Mouse (Mus musculus) forebrain, embryonic 11.5 days (tissue): Measurements from ENCODE around the gene 2510009E07Rik. TPM values are rescaled to one million over a fixed set of nuclear protein-coding genes. Genes with fewer than 3 reads are reported as not detected.

ENCODE experiments used
- ATAC-seq: fragments of 200-750 bp; cut with Nextera tagmentation; replicated peaks from 2 replicates; pipeline ENCODE4 v1.8.0; 2017; ENCODE audit warnings: moderate TSS enrichment; ENCODE audit not compliant: low FRiP score
- DNase-seq: peaks from one replicate; pipeline ENCODE4 v3.0.0-alpha.2; 2017; ENCODE audit warnings: low spot score
- H3K27ac ChIP-seq: fragments of 300-500 bp; sonication (generic); 2 replicates; pipeline ENCODE4 v1.5.1; 2014; ENCODE audit warnings: low read depth, low read length
- H3K27me3 ChIP-seq: fragments of 300-500 bp; sonication (generic); 2 replicates; pipeline ENCODE4 v1.6.1; 2014; ENCODE audit warnings: mild to moderate bottlenecking, low read length, mixed read lengths; ENCODE audit not compliant: control insufficient read depth, insufficient read depth
- H3K36me3 ChIP-seq: fragments of 300-500 bp; sonication (generic); 2 replicates; pipeline ENCODE4 v1.6.1; 2014; ENCODE audit warnings: mild to moderate bottlenecking, low read length, moderate library complexity, mixed read lengths; ENCODE audit not compliant: control insufficient read depth, insufficient read depth
- H3K4me1 ChIP-seq: fragments of 300-500 bp; sonication (generic); replicated peaks from 2 replicates; pipeline ENCODE4 v1.6.1; 2014; ENCODE audit warnings: low read length, mixed read lengths; ENCODE audit not compliant: control insufficient read depth, insufficient read depth
- H3K4me2 ChIP-seq: fragments of 300-500 bp; sonication (generic); 2 replicates; pipeline ENCODE4 v1.6.1; 2014; ENCODE audit warnings: low read depth, mild to moderate bottlenecking, low read length, moderate library complexity, mixed read lengths; ENCODE audit not compliant: severe bottlenecking
- H3K4me3 ChIP-seq: fragments of 300-500 bp; sonication (generic); 2 replicates; pipeline ENCODE4 v1.5.1; 2014; ENCODE audit warnings: low read depth, low read length
- H3K9ac ChIP-seq: fragments of 300-500 bp; sonication (generic); 2 replicates; pipeline ENCODE4 v1.6.1; 2014; ENCODE audit warnings: low read length
- H3K9me3 ChIP-seq: fragments of 300-500 bp; sonication (generic); 2 replicates; pipeline ENCODE4 v1.6.1; 2016; ENCODE audit warnings: low read length, mixed read lengths; ENCODE audit not compliant: control insufficient read depth
- WGBS: fragments of 180-500 bp; shearing (Covaris S2); extraction: QIAGEN DNeasy Blood & Tissue Kit; methylation state at CpG from one replicate; pipeline ENCODE4 v1.1.7; 2014; 5-methylcytosine and 5-hydroxymethylcytosine counted together
- polyA plus RNA-seq: library from polyadenylated mRNA; unstranded; fragments of >200 nt; fragmentation: Nextera tagmentation; extraction: Ambion mirVana; gene quantifications from 2 replicates; pipeline ENCODE4 v1.2.1, GENCODE M21; 2014

The 2510009E07Rik gene
- polyA plus RNA-seq, 1 experiment from 2014 or later: 43.5 TPM

GRCm38 (mm10) chr16:21637201-21637819, 57.2 kb downstream of the 2510009E07Rik start:
- Histone ChIP-seq H3K27ac (no peak overlapping the region), H3K27me3 (no peaks in the 10 kb centered on the region), H3K4me1 (no peaks in the 10 kb centered on the region), H3K4me3 (no peak overlapping the region), H3K9me3 (no peaks in the 10 kb centered on the region), H3K9ac (no peak overlapping the region), H3K4me2 (no peak overlapping the region), H3K36me3 (no peaks in the 10 kb centered on the region)
- ATAC-seq (no peak), DNase-seq (no peak)
- WGBS: 88% methylated on average over 11 of the region's 11 CpGs

DNA sequence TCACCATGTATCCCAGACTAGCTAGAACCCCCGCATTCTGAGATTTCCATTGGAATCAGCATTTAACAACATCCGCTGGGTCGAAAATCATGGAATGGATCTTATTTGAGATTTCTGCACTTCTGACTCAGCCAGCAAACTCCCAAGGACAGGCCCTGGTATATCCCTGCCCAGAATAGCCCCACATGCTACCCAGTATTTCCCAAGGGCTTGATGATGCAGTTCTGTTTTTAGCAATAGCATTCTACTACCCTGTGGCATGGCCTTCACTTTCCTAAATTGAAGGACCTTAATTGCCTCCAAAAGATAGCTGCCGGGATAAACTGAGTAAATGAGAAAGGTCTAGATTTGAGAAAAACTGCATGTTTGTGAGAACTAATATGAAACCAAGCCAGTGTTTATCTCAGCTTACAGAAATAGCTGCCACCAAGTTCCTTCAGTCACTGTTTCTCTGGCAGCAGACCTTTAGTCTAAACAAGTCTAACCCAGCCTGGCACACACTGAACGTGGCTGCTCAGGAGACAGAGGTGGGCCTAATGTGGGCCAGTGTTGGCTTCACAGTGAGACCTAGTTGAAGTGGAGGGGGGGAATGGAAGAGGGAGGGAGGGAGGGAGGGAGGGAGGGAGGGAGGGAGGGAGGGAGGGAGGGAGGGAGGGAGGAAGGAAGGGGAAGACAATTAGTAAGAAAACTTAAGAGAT, 58.2 kb downstream of the 2510009E07Rik start:
- Histone ChIP-seq H3K9me3 (no peaks in the 10 kb centered on the region), H3K27me3 (no peaks in the 10 kb centered on the region), H3K4me1 (no peaks in the 10 kb centered on the region), H3K36me3 (no peaks in the 10 kb centered on the region), H3K9ac (no peak overlapping the region), H3K27ac (no peak overlapping the region), H3K4me2 (no peak overlapping the region), H3K4me3 (no peak overlapping the region)
- ATAC-seq (no peak), DNase-seq (no peak)
- WGBS: 87% methylated on average over 5 of the region's 5 CpGs

DNA sequence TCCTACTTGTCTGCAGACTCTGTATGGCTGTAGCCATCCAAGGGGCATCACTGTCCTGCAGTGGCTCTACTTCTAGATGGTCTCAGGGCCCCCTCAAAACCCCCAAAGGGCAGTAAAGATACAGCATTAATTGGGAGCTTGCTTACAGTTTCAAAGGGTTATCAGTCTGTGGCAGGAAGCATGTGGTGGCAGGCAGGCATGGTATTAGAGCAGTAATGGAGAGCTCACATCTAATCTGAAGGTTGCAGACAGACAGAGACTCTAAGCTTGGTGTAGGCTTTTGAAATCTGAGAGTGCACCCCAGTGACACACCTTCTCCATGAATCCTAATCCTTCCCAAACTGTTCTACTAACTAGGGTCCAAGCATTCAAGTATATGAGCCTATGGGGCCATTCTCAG, 60.0 kb downstream of the 2510009E07Rik start:
- no peak for ATAC-seq

DNA sequence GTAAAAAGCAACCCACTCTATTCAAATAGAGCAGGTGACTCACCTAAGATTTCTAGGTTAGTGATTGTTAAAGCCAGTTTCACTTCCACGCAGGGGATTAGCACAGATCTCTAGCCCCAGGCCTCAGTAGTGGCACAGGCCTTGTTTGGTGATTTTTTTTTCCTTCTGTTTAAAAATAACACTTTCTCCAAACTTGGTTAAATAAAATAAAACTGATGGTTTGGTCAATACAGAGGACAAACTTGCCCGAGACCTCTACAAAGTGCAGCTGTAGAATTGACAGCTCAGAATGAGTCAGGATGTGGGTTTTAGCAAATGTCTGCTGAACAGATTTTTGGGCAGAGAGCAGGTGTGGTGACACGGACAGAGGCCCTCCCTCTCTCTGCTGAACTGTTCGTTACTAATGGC, 62.6 kb downstream of the 2510009E07Rik start:
- no peak for DNase-seq
- no peaks in the 10 kb centered on the region for H3K36me3 ChIP-seq
- peaks cover 6% of the 10 kb centered on the region; the same call in 1 of the 2 replicates for H3K4me1 ChIP-seq

More for the DNA sequence above, 60.0 kb downstream of the 2510009E07Rik start:
- Histone ChIP-seq H3K27me3 (no peaks in the 10 kb centered on the region), H3K9me3 (no peaks in the 10 kb centered on the region), H3K4me3 (no peak overlapping the region), H3K27ac (no peak overlapping the region), H3K4me1 (no peaks in the 10 kb centered on the region), H3K36me3 (no peaks in the 10 kb centered on the region), H3K4me2 (no peak overlapping the region), H3K9ac (no peak overlapping the region)
- no peak for DNase-seq

GRCm38 (mm10) chr16:21630614-21631013, 63.9 kb downstream of the 2510009E07Rik start:
- no peaks in the 10 kb centered on the region for H3K36me3 ChIP-seq
- H3K4me3 ChIP-seq: no peak overlapping the region
- H3K9me3 ChIP-seq: no peaks in the 10 kb centered on the region
- peaks cover 6% of the 10 kb centered on the region; the same call in 1 of the 2 replicates for H3K4me1 ChIP-seq
- no peak for ATAC-seq
- WGBS: 93% methylated on average over 4 of the region's 4 CpGs
- DNase-seq: no peak
- no peaks in the 10 kb centered on the region for H3K27me3 ChIP-seq
- H3K9ac ChIP-seq: no peak overlapping the region
- no peak overlapping the region for H3K27ac ChIP-seq
- no peak overlapping the region for H3K4me2 ChIP-seq

More for the DNA sequence above, 62.6 kb downstream of the 2510009E07Rik start:
- Histone ChIP-seq H3K27me3 (no peaks in the 10 kb centered on the region), H3K4me3 (no peak overlapping the region), H3K4me2 (no peak overlapping the region), H3K9ac (no peak overlapping the region), H3K27ac (no peak overlapping the region), H3K9me3 (no peaks in the 10 kb centered on the region)
- 85% methylated on average over 4 of the region's 4 CpGs for WGBS
- no peak for ATAC-seq

DNA sequence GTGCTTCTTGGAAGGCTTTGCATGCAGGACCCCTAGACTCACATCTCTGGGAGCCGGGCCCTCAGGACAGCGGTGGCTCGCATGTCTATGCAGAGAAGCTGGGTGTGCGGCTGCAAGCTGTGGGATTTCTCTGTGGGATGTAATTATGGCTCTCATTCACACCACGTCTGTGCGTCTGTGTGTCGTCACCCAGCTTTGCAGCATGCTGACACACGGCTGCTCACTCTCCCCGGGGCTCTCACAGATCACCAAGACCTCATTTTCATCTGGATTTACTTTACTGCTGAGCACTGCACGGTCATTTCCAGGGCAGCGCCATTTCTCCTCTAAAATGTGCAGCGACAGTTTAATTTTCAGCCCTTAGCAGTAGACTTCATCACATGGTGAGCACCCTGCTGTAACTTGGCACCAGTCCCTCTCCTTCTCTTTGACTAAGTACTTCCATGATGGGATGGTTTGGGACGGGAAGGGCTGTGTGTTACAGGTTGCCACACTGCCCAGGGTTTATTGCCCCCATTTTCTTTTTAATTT, 66.3 kb downstream of the 2510009E07Rik start:
- DNase-seq: no peak
- H3K4me2 ChIP-seq: no peak overlapping the region
- H3K4me3 ChIP-seq: no peak overlapping the region
- peaks cover 6% of the 10 kb centered on the region; the same call in 1 of the 2 replicates for H3K4me1 ChIP-seq
- no peaks in the 10 kb centered on the region for H3K36me3 ChIP-seq
- no peak for ATAC-seq
- 59% methylated on average over 13 of the region's 13 CpGs for WGBS
- no peak overlapping the region for H3K9ac ChIP-seq
- no peaks in the 10 kb centered on the region for H3K9me3 ChIP-seq
- H3K27ac ChIP-seq: no peak overlapping the region
- H3K27me3 ChIP-seq: no peaks in the 10 kb centered on the region

DNA sequence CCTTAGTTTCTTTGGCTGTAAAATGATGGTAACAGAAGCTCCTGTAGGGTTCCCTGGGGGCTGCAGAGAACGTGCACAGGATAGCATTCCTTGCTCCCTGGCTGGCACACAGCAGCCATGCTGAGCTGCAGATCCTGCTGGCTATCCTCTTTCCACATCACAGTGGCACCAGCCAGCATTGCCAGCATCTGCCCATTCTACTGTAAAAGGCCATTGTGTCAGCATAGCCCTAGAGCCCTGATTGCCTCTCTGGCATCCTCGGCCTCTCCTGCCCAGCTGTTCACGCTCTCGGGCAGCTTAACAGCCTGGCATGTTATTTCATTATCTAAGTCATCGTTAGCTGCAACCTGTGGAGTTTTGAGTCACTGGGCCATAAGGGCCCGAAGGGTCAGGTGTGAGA, 67.2 kb downstream of the 2510009E07Rik start:
- H3K27ac ChIP-seq: no peak overlapping the region
- no peaks in the 10 kb centered on the region for H3K9me3 ChIP-seq
- peak overlapping the region; percentile 14; the same call in 1 of the 2 replicates for H3K9ac ChIP-seq
- H3K4me3 ChIP-seq: no peak overlapping the region
- H3K4me1 ChIP-seq: peaks cover 6% of the 10 kb centered on the region; the same call in 1 of the 2 replicates
- ATAC-seq: no peak
- DNase-seq: no peak
- H3K27me3 ChIP-seq: no peaks in the 10 kb centered on the region
- 67% methylated on average over 6 of the region's 6 CpGs for whole genome bisulfite sequencing
- no peaks in the 10 kb centered on the region for H3K36me3 ChIP-seq
- H3K4me2 ChIP-seq: no peak overlapping the region

DNA sequence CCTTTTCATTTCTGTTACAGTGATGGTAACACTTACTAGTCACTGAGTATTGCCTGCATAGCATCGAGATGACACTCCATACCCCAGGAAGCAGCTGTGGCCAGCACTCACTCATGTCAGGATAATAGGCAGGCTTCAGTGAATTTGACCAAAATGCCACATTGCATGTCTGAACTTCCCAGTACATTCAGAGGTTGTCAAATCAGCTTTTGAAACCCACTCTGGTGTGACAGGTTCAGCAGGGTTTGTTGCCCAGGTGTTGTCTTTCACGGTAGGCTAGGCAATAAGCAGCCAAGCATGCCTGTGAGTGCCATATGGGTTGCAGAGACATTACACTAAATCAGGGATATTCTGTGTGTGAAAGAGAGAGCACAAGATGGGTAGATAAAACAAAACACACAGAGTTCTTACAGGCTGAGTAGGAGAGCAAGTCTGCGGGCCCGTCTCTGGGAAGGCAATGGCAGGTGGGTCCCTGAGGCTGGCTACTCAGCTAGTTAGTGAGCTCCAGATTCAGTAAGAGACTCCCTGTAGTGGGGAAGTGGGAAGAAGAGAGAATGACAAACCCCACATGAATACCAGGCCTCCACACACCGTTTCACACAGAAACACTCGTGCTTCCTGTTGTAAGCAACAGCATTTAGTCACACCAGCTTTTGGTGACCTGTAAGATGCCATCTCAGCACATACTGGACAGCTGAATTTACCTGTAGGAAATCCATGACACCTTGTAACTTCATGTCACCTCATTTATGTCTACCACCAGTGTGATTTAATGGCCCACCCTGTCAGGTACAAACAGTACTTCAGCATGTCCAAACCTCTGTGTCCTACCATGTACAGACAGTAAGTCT, 68.5 kb downstream of the 2510009E07Rik start:
- ATAC-seq: no peak
- Histone ChIP-seq H3K4me2 (no peak overlapping the region), H3K4me1 (peaks cover 6% of the 10 kb centered on the region; the same call in 1 of the 2 replicates), H3K9ac (no peak overlapping the region), H3K36me3 (no peaks in the 10 kb centered on the region), H3K9me3 (no peaks in the 10 kb centered on the region), H3K4me3 (no peak overlapping the region), H3K27ac (no peak overlapping the region), H3K27me3 (no peaks in the 10 kb centered on the region)
- no peak for DNase-seq
- WGBS: 77% methylated on average over 6 of the region's 6 CpGs
